9 mouse cellular contexts compared by ENCODE assay signal in genomic region chr19:10272746-10273145, GRCm38 (mm10). TPM values are rescaled to one million over a fixed set of nuclear protein-coding genes. Genes with fewer than 3 reads are reported as not detected.
A peak's percentile ranks its signal among the peaks of the same experiment; 100 is the strongest.
DNase-seq lines count a peak whose midpoint lies in the region; ATAC-seq and TF ChIP-seq lines count a peak whose summit lies in the region.
"Had no signal": no experiment of that assay in that cellular context is flagged by ENCODE, and none has a peak within 500 bp of the region (broad histone marks: within the 10 kb centered on the region; RNA-seq: fewer than 3 reads in every experiment).

No protein-coding gene starts in this region.

- 0 out of 2 replicates have a peak, but pooled peaks have one; percentile 21 for TF ChIP-seq EP300 in ES-Bruce4 (IDR thresholded peaks at IDR 0.05; ENCODE audit: insufficient read depth, low read depth, low read length)

- no peak for DNase-seq in kidney, adult 2 months
- DNase-seq in kidney, adult 9 months, result no peak
- peak; percentile 60 for DNase-seq in forebrain, postnatal 0 days
- DNase-seq in midbrain, embryonic 14.5 days, result peak; percentile 75
- peak; percentile 52 to 61 for DNase-seq in thymus, postnatal 10 days (ENCODE audit: low spot score in 2 of 2)
- DNase-seq in cerebellum, postnatal 14 days, result no peak

- ATAC-seq in forebrain, postnatal 0 days, result peak; percentile 89
- peak; percentile 57 for ATAC-seq in hindbrain, embryonic 12.5 days (ENCODE audit: low FRiP score)
- ATAC-seq in midbrain, embryonic 14.5 days (ENCODE audit: low FRiP score, low TSS enrichment), result peak; percentile 43

- H3K4me3 ChIP-seq in kidney, adult 2 months (ENCODE audit: insufficient read depth, low read depth, low read length), result 0 out of 2 replicates have a peak overlapping the region, but pooled peaks have one; percentile 10
- peak overlapping the region; percentile 26; the same call in 1 of the 2 replicates for H3K4me3 ChIP-seq in ES-Bruce4 (ENCODE audit: low read depth, low read length)
- no peak overlapping the region for H3K4me3 ChIP-seq in forebrain, postnatal 0 days (ENCODE audit: low read depth, low read length)
- H3K4me3 ChIP-seq in hindbrain, embryonic 12.5 days, result no peak overlapping the region
- H3K4me3 ChIP-seq in midbrain, embryonic 14.5 days (replicated peaks; ENCODE audit: low read depth, low read length), result no peak overlapping the region

- H3K36me3 ChIP-seq in kidney, adult 2 months (ENCODE audit: control insufficient read depth, insufficient read depth, low read length), result no peaks in the 10 kb centered on the region
- no peaks in the 10 kb centered on the region for H3K36me3 ChIP-seq in ES-Bruce4 (ENCODE audit: control insufficient read depth, insufficient read depth, low read length, poor library complexity, severe bottlenecking)
- 0 out of 2 replicates have a peak, but pooled peaks cover 4% of the 10 kb centered on the region for H3K36me3 ChIP-seq in forebrain, postnatal 0 days (ENCODE audit: insufficient read depth)
- no peaks in the 10 kb centered on the region for H3K36me3 ChIP-seq in hindbrain, embryonic 12.5 days
- no peaks in the 10 kb centered on the region for H3K36me3 ChIP-seq in midbrain, embryonic 14.5 days (ENCODE audit: control insufficient read depth, insufficient read depth, low read length)

- no peak overlapping the region for H3K27ac ChIP-seq in kidney, adult 2 months (ENCODE audit: insufficient read depth, low read depth, low read length)
- H3K27ac ChIP-seq in ES-Bruce4 (ENCODE audit: insufficient read depth, low read length), result no peak overlapping the region
- H3K27ac ChIP-seq in forebrain, postnatal 0 days (ENCODE audit: low read depth, low read length), result 0 out of 2 replicates have a peak overlapping the region, but pooled peaks have one; percentile 36
- 0 out of 2 replicates have a peak overlapping the region, but pooled peaks have one; percentile 0 for H3K27ac ChIP-seq in hindbrain, embryonic 12.5 days
- no peak overlapping the region for H3K27ac ChIP-seq in midbrain, embryonic 14.5 days (replicated peaks; ENCODE audit: low read depth, low read length)

- 48% methylated on average over 11 of the region's 11 CpGs for WGBS in kidney, adult 2 months
- WGBS in forebrain, postnatal 0 days, result 33% methylated on average over 11 of the region's 11 CpGs
- 28% methylated on average over 11 of the region's 11 CpGs for WGBS in hindbrain, embryonic 12.5 days
- 28% methylated on average over 11 of the region's 11 CpGs for WGBS in midbrain, embryonic 14.5 days

- H3K4me2 ChIP-seq in forebrain, postnatal 0 days (ENCODE audit: low read depth), result peak overlapping the region; percentile 28
- peak overlapping the region; percentile 40 for H3K4me2 ChIP-seq in hindbrain, embryonic 12.5 days (replicated peaks)
- peak overlapping the region; percentile 42 for H3K4me2 ChIP-seq in midbrain, embryonic 14.5 days (ENCODE audit: low read length)

- H3K9me3 ChIP-seq in ES-Bruce4 (replicated peaks; ENCODE audit: control insufficient read depth, insufficient read depth, low read length, poor library complexity, severe bottlenecking), result no peaks in the 10 kb centered on the region
- H3K9me3 ChIP-seq in forebrain, postnatal 0 days (ENCODE audit: low read length), result no peaks in the 10 kb centered on the region
- H3K9me3 ChIP-seq in hindbrain, embryonic 12.5 days (replicated peaks), result no peaks in the 10 kb centered on the region
- H3K9me3 ChIP-seq in midbrain, embryonic 14.5 days (ENCODE audit: control insufficient read depth, low read length), result no peaks in the 10 kb centered on the region

- H3K27me3 ChIP-seq in kidney, adult 2 months (replicated peaks; ENCODE audit: control insufficient read depth, insufficient read depth, low read length), result no peaks in the 10 kb centered on the region
- H3K27me3 ChIP-seq in ES-Bruce4 (ENCODE audit: control insufficient read depth, insufficient read depth, low read length, poor library complexity, severe bottlenecking), result no peaks in the 10 kb centered on the region
- no peaks in the 10 kb centered on the region for H3K27me3 ChIP-seq in forebrain, postnatal 0 days (ENCODE audit: insufficient read depth, low read length)
- H3K27me3 ChIP-seq in hindbrain, embryonic 12.5 days, result peaks cover 82% of the 10 kb centered on the region
- no peaks in the 10 kb centered on the region for H3K27me3 ChIP-seq in midbrain, embryonic 14.5 days (ENCODE audit: control insufficient read depth, insufficient read depth, low read length)

- peaks cover 11% of the 10 kb centered on the region for H3K4me1 ChIP-seq in kidney, adult 2 months (ENCODE audit: control insufficient read depth, insufficient read depth, low read length)
- peaks cover 14% of the 10 kb centered on the region for H3K4me1 ChIP-seq in ES-Bruce4 (ENCODE audit: control insufficient read depth, insufficient read depth, low read length)
- peaks cover 10% of the 10 kb centered on the region for H3K4me1 ChIP-seq in forebrain, postnatal 0 days (ENCODE audit: insufficient read depth)
- peaks cover 31% of the 10 kb centered on the region for H3K4me1 ChIP-seq in hindbrain, embryonic 12.5 days
- peaks cover 21% of the 10 kb centered on the region for H3K4me1 ChIP-seq in midbrain, embryonic 14.5 days (ENCODE audit: control insufficient read depth, insufficient read depth, low read length)

- TF ChIP-seq CTCF in kidney, adult 2 months (conservative IDR thresholded peaks at IDR 0.05; ENCODE audit: insufficient read depth, insufficient read length, low read depth, low read length), result no peak
- no peak for TF ChIP-seq CTCF in ES-Bruce4 (IDR thresholded peaks at IDR 0.05; ENCODE audit: low read depth, low read length)
- TF ChIP-seq CTCF in forebrain, postnatal 0 days (IDR thresholded peaks at IDR 0.05; ENCODE audit: low read depth), result no peak

- TF ChIP-seq POLR2A in kidney, adult 2 months (IDR thresholded peaks at IDR 0.05; ENCODE audit: low read depth, low read length), result no peak
- peak; percentile 37 for TF ChIP-seq POLR2A in ES-Bruce4 (IDR thresholded peaks at IDR 0.05; ENCODE audit: insufficient read depth, low read length)

- no peak overlapping the region for H3K9ac ChIP-seq in ES-Bruce4 (ENCODE audit: low read depth, poor library complexity, severe bottlenecking)
- peak overlapping the region; percentile 40 for H3K9ac ChIP-seq in forebrain, postnatal 0 days
- no peak overlapping the region for H3K9ac ChIP-seq in hindbrain, embryonic 12.5 days
- peak overlapping the region; percentile 34; the same call in 1 of the 2 replicates for H3K9ac ChIP-seq in midbrain, embryonic 14.5 days (replicated peaks; ENCODE audit: low read length)

RNA-seq across cellular contexts. Expression of gene Dagla, which starts 31.9 kb away (rescaled TPM):
- 7.0 and 8.2 TPM in 2 replicates for polyA plus RNA-seq in kidney, adult 2 months (2012; rRNA removed)
- 1.2 and 1.6 TPM in 2 replicates for polyA plus RNA-seq in ES-Bruce4 (2011; ENCODE audit: insufficient read depth, insufficient read length, low read depth, missing spikeins)
- total RNA-seq in forebrain, postnatal 0 days (2014; rRNA removed), result 17.4 and 21.8 TPM in 2 replicates
- polyA plus RNA-seq in forebrain, postnatal 0 days (2015; fragmentation: Nextera tagmentation; extraction: Ambion mirVana), result 8.2 and 11.2 TPM in 2 replicates
- polyA plus RNA-seq in hindbrain, embryonic 12.5 days (2016; fragmentation: Nextera tagmentation; extraction: Ambion mirVana), result 4.9 and 5.1 TPM in 2 replicates
- 9.4 and 9.8 TPM in 2 replicates for polyA plus RNA-seq in midbrain, embryonic 14.5 days (2014; fragmentation: Nextera tagmentation; extraction: Ambion mirVana)
- total RNA-seq: MEL had no signal

RNA-seq across cellular contexts. Expression of gene Myrf, which starts 32.2 kb away (rescaled TPM):
- polyA plus RNA-seq in kidney, adult 2 months (2012; rRNA removed), result 18.8 and 24.5 TPM in 2 replicates
- polyA plus RNA-seq in ES-Bruce4 (2011; ENCODE audit: insufficient read depth, insufficient read length, low read depth, missing spikeins), result 15.0 and 15.9 TPM in 2 replicates
- total RNA-seq in forebrain, postnatal 0 days (2014; rRNA removed), result 0.54 and 0.81 TPM in 2 replicates
- 0.20 and 0.47 TPM in 2 replicates for polyA plus RNA-seq in forebrain, postnatal 0 days (2015; fragmentation: Nextera tagmentation; extraction: Ambion mirVana)
- 1.3 and 1.9 TPM in 2 replicates for polyA plus RNA-seq in hindbrain, embryonic 12.5 days (2016; fragmentation: Nextera tagmentation; extraction: Ambion mirVana)
- polyA plus RNA-seq in midbrain, embryonic 14.5 days (2014; fragmentation: Nextera tagmentation; extraction: Ambion mirVana), result 0.49 and 0.75 TPM in 2 replicates

Comparison
In these comparisons a context has a peak if more than half of its experiments do, and no peak if none do; other contexts are left out.
1. DNase-seq: peak in forebrain, postnatal 0 days (single experiment), midbrain, embryonic 14.5 days (single experiment) and thymus, postnatal 10 days (2 of 2); none in kidney, adult 2 months (single experiment), kidney, adult 9 months (single experiment) and cerebellum, postnatal 14 days (0 of 2).
2. H3K27ac ChIP-seq: peak in forebrain, postnatal 0 days (single experiment) and hindbrain, embryonic 12.5 days (single experiment); none in kidney, adult 2 months (single experiment), ES-Bruce4 (single experiment) and midbrain, embryonic 14.5 days (single experiment).
3. H3K4me3 ChIP-seq: peak in kidney, adult 2 months (single experiment) and ES-Bruce4 (single experiment); none in forebrain, postnatal 0 days (single experiment), hindbrain, embryonic 12.5 days (single experiment) and midbrain, embryonic 14.5 days (single experiment).
4. H3K9ac ChIP-seq: peak in forebrain, postnatal 0 days (single experiment) and midbrain, embryonic 14.5 days (single experiment); none in ES-Bruce4 (single experiment) and hindbrain, embryonic 12.5 days (single experiment).
5. Peak in every context shown above with its lines, with median percentiles within 50 percentile points of each other: ATAC-seq and H3K4me2 ChIP-seq.